Mouse (Mus musculus) right cerebral cortex, adult 18-20 months (tissue): ENCODE measurements around the gene Flad1.

ENCODE experiments used
- DNase-seq: peaks from one replicate; pipeline ENCODE4 v3.0.0; 2022; ENCODE audit warnings: mixed read lengths

Flad1 gene

DNA sequence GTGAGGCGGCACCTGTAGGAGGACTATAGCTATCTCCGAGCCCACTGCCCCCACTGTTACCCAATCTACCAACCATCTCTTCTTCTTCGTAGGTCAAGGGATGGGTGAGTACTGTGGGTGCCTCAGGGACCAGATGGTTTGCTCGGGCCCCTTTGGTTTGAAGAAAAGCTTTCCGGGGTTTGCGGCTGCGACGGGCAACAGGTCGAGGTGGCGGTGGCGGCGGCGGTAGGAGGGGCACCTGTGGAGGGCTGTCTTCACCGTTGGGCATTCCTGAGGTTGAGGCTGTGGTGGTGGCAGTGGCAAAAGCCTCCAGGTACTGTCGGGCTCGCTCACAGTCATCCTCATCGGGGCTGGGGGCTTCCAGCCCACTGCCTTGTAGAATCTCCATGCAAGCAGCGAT lies 31.0 kb downstream of the Flad1 start:
- DNase-seq: no peak

DNA sequence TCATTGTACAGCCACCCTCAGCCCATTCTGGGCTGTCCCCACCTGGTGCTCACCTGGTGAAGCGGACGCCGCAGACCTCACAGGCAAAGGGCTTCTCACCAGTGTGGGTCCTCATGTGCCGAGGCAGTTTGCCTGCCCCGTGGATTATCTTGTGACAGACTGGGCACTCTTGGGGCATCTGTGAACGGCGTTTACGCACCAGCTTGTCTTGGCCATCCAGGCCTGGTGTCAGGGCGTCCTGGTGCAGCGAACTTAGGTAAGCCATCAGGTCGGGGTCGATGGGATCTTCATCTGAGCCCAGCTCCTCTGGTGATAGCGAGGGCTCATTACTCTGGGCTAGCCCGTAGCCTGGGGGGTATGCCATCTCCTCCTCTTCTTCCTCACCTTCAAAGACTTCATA lies 31.4 kb downstream of the Flad1 start:
- DNase-seq: no peak

DNA sequence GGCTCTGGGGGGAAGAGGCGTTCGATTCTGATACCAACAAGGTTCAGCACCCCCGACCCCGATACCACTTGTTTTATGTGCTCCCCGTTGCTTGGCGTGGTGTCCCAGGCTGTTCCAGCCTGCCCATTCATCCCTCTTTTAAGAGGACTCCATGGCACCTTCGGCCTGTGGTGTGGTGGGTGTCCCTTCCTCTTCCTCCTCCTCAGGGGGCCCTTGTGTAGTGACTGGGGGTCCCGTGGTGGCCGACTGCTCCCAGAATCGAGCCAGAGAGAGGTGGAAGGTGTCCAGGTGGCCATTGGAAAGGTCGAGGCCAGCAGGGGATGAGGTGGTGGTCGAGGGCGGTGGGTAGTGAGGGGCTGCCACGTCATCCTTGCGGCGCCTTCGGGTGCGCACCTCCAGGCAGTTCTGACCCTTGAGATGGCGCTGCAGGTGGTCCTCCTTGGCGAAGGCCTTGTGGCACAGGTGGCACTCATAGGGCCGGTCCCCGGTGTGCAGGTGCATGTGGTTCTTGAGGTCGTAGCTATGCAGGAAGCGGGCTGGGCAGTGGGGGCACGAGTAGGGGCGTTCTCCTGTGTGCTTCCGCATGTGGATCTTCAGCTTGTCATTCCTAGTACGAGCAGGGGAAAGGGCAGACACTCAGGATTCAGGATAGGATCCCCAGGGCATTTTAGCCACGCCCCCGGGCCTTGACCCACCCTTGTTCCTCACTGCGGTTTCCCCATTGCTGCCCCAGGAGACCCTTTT lies 32.1 kb downstream of the Flad1 start:
- no peak for DNase-seq

DNA sequence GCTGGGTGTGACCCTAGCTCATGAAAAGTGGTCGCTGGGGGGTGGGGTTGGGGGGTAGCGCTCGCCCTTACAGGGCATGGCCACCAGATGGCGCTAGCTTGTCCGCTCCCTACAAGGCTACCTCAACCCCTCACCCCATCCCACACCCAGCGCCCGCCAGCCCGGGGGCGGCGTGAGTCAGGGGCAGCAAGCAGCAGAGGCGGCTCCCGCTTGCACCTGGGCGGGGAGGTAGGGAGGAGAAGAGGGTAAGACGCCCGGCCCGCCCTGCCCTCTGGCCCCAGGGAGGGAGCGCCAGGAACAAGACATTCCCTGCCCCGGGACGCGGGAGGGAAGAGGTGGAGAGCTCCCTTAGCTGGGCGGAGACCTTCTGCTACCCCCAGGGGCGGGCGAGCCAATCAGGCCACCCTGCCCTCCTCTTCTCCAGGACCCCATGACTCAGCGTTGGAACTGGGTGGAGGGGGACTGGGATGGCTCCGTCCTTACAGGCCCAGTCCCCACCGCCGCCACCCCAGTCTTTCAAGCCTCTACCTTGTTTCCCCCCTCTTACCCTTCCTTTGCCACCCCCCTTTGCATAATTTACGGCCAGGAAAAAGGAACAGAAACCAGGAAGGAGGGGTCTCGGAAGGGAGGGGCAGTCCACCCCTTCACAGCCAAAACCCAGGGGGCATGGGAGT lies 33.1 kb downstream of the Flad1 start:
- peak; percentile 80 for DNase-seq

DNA sequence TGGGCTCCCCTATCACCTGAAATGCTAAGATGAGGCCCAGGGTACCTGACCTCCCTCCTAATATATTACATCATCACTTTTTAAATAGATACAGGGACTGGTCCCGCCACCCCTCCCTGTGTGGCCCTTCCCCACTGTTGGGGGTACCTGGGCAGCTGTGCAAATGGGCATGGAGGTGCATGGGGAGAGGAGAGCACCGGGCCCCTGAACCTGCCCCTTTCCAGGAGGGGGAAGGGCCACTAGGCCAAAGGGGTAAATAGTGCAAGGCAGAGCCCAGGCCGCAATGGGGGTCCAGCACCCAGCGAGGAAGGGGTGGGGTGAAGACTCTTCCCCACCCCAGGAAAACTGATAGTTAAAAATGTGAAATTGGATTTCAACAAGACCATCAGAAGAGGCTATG lies 33.8 kb downstream of the Flad1 start:
- DNase-seq: no peak

DNA sequence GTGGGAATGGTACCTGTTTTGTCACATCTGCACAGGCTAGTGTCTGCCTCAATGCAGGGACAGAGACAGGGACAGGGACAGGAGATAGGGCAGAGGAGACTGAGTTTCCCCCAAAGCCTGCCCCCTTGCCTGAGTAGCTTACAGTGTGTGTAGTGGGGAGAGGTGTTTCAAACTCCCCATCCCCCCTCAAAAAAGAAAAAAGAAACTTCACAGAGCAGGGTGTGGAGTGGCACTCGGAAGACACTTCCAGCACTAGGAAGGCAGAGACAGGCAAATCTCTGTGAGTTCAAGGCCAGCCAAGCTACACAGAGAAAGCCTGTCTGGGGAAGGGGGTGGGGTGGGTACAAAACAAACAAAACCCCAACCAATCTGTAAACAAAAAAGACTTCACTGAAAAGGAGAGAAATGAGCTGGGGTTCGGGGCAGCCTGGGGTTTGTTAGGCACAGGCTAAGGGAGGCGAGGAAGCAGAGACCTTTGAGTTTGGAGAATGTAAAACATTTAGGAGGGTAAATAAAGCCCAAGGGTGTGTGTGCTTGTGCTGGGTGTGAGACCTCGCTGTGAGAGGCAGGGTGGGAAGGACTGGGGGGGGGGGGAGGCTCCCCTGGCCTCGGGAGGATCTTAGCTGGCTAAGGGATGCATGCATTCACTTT lies 38.0 kb downstream of the Flad1 start:
- no peak for DNase-seq

DNA sequence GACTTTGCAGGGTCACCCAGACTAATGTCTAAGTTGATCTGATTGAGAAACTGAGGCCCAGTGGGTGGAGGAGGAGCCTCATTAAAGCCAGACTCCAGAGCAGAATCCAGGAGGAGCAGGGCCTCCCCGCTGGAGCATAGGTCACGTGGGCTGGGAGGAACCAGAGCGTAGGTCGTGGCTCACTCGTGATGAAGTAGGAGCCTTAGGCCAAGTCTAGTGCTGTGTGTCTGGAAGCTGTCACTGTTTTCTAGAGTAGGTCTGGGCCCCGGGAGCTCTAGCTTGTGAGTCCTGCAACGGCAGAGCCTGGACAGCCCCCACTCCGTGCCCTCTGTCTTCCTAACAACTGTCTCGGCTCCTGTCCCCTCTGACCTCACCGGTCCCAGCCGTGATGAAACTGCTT lies 44.3 kb downstream of the Flad1 start:
- no peak for DNase-seq

DNA sequence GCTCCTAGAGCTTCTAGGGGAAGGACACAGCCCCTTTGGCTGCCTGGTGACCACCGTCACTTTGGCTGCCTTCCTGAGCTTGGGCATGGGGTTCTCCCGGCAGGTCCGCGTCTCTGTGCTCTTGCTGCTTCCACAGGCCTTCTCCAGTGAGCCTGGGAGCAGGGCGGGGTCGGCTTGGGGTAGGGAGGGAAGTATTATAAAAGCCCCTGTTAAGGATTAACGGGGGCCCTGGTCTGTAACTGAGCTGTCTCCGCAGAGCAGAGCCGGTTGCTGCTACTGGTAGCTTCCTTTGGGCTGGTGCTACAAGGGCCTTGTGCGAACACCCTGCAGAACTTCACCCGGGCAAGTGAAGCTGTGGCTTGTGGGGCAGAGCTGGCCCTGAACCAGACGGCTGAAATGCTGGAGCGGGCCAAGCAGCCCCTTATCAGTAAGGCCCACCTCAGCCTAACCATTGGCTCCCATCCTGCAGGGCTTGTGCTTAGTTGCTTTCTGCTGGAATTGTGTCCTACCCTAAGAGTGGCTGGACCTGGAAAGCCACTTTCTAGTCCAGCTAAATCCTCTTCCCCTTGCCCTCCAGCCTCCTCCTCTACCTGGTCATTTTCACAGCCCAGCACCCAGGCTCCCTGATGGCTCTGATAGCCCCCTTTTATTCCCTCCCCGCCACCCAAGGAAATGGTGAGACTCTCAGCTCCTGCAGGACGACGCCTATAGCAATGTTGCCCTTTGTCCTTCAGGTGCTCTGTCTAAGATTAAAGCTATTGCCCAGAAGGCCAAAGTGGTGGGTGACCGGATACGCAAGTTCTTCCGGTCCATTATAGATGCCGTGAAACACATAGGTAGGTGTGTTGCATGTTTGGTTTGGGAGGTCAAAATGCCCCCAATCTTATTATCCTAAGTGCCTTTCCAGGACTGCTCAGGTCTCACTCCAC lies 45.9 kb downstream of the Flad1 start:
- no peak for DNase-seq

DNA sequence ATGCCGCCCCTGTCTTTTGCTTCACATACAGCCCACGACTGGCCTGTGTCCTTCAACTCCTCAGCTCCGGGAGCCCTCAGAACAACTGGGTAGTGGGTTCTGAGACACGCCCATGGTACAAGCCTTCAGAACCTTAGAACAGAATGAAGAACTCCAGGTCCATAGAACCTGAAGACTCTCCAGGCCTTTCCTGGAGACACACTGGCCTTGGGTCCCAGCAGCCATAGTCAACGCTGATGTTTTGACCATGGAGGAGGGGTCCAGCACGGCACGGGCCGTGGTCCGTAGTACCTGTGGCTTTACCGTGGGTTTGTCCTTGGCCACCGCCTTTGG lies 46.6 kb downstream of the Flad1 start, which contains the start of gene Dcst1:
Gene Dcst1 (minus strand): TSS at position 101 of the 333 bp plus-strand sequence.
- DNase-seq: no peak

DNA sequence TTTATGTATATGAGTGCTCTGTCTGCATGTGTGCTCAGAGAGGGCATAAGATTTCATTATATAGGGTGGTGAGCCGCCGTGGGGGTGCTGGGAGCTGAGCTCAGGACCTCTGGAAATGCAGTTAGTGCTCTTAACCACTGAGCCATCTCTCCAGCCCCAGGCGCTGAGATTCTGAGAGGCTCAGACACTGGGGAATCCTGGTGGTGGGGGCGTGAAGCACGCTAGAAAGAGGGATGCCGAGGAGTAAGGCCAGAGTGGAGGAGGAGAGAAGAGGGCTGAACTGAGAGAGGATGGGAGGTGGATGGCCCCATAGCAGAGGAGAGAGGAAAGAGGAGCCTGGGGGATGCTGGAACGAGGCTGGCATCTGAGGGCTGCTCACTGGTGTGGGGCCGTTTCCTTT lies 47.0 kb downstream of the Flad1 start:
- no peak for DNase-seq

DNA sequence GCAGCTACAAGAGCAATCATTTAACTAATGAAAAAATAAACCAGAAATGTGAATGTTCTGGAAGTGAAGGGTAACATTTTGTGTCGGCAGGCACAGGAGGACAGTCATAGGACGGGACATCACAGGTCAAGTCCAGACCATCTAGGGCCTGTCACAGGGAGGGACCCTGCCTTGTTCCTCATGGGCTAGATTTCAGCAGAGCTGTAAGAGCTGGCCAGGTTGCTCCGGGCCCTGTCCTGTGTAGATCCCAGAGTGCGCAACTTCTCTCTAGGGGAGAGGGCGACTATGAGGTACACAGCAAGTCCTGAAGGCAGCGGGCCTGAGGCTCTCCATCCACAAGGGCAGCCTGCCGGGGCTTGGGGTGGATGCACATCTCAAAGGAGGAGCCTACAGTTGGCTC lies 50.0 kb downstream of the Flad1 start, which contains the start of gene Dcst2:
Gene Dcst2 (plus strand): TSS at position 301 of the 400 bp plus-strand sequence.
- no peak for DNase-seq

DNA sequence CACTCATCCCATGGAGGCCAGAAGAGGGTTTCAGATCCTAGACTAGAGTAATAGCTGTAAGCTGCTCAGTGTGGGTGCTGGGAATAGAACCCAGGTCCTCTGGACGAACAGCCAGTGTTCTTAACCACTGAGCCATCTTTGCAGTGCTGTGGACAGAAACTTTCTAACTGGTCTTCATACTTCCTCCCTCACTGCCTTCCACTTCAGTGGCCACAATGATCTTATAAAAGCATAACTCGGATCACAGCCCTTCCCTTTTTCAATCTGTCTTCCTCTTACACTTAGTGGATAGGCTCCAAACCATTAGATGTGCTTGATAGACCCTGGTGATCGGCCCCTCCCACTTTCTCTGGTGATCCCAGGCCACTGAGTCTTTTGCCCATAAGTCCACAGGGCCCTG lies 51.4 kb downstream of the Flad1 start:
- DNase-seq: no peak

DNA sequence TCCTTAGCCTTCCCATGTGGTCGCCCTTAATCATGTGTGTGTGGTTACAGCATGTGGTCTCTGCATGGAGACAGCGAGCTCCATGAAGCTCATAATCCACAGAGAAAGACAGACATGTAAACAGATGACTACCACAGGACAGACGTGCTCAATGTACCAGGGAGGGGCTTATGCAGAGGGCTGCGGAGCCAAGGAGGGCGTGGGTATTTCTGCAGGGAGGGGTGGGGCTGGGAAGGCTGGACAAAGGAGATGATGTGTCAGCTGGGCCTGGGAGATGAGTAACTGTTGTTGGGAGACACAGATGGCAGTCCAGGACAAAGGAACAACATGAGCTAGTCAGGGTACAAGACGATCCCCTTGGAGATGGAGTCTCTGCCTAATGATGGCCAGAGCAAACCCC lies 52.0 kb downstream of the Flad1 start:
- DNase-seq: no peak

DNA sequence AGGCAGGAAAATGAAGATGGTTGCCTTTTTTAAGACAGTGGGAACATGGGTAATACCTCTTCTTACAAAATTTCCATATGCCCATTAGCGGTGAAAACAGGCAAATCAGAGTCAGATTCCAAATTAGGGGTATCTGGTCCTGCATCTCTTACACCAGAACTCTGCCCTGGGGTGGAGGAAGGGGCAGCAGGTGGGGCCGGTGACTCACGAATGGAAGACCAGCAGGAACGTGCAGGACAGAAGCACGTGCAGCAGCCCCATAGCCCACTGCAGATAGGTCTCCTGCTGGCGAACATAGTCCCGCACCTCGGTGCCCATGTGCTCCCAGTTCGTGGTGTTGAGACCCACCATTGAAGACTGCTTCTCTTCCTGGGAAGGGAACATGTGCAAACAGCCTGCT lies 55.6 kb downstream of the Flad1 start:
- DNase-seq: no peak

DNA sequence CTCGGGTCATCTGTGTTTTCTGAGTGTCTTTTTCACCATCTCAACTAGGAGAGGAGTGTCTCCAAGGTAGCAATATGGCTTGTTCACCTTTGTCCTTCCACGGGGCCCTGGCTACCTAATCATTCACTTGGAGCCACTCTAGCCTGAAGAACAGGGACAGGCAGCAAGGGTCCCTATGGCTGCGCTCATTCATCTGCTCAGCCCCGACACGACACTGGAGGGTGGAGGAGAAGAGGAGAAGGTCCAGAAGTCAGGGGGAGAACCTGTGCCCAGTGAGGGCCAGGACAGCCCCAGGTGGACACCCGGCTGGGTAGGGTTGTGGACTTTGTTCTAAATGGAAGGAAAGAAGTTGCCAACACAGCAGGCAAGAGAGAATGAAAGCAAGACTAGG lies 56.2 kb downstream of the Flad1 start:
- DNase-seq: no peak

DNA sequence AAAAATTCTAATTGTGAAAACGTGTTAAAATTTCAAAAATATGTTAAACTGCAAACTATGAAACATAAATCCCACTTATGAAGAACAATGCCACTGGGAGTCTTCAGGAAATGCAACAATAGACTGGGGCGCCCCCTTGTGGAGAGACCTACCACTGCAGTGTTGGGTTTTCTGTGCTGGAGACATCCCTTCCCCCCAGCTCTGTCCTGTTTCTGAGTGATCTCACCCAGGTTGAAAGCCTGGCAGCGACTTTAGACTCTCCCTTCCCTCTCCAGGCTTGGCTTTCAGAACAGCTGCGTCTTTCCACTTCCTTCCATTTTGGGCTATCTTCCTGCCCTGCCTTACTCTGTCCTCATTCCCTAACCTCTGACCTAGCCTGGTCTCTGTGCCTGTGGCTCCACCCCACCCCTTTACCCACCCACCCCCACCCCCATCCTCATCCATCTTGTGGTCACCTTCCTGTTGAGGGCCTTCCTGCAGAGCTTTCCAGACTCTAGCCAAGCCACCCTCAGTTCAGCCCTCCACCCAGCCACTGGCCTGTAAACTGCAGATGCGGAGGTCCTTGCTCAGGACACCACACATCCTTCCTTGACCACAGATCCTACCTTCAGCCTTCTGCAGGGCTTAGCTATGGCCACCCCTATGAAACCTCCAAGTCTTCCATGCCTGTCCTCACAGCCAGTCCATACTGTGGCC lies 56.7 kb downstream of the Flad1 start:
- DNase-seq: peak; percentile 84

DNA sequence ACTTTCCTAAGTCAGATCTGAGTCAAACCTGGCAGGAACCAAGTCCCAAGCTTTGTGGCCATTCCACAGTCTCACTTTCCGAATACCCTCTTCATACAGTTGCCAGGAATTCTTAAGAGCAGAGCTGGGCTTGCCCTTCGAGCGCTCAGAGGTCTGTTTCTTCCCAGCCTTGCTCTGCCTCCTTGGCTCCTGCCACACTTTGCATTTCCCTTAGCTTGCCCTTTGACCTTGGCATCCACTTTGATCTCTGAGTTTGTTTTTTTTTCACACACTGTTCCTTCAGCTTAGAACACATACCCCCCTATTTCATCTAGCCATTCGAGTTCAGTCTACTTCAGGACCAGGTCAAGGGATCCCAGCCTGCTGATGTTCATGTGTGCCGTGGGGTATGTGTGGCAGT lies 60.4 kb downstream of the Flad1 start:
- no peak for DNase-seq
